Mouse (Mus musculus): Measurements from ENCODE around the gene Ddr2. TPM values are rescaled to one million over a fixed set of nuclear protein-coding genes. Genes with fewer than 3 reads are reported as not detected.

The Ddr2 gene
- polyA plus RNA-seq, 1 experiment = not detected

GRCm38 (mm10) chr1:170073768-170074167 lies 36.8 kb downstream of the Ddr2 start:
- no peak overlapping the region for H3K4me3 ChIP-seq (replicated peaks)
- TF ChIP-seq GATA1 (IDR thresholded peaks at IDR 0.05; ENCODE audit: low read length) (no peak), TAL1 (IDR thresholded peaks at IDR 0.05; ENCODE audit: low read length) (no peak)
- H3K9me3 ChIP-seq (ENCODE audit: control insufficient read depth, low read length) = no peaks in the 10 kb centered on the region
- no peaks in the 10 kb centered on the region for H3K4me1 ChIP-seq (ENCODE audit: control insufficient read depth)
- no peaks in the 10 kb centered on the region for H3K27me3 ChIP-seq (ENCODE audit: control insufficient read depth)
- no peaks in the 10 kb centered on the region for H3K36me3 ChIP-seq (ENCODE audit: control insufficient read depth)

GRCm38 (mm10) chr1:170069143-170069542 lies 41.4 kb downstream of the Ddr2 start:
- no peaks in the 10 kb centered on the region for H3K36me3 ChIP-seq (ENCODE audit: control insufficient read depth)

GRCm38 (mm10) chr1:170065931-170066330 lies 44.6 kb downstream of the Ddr2 start:
- no peak for TF ChIP-seq TAL1 (IDR thresholded peaks at IDR 0.05; ENCODE audit: low read length)
- TF ChIP-seq GATA1 (IDR thresholded peaks at IDR 0.05; ENCODE audit: low read length) = no peak
- Histone ChIP-seq H3K4me1 (ENCODE audit: control insufficient read depth) (no peaks in the 10 kb centered on the region), H3K27me3 (ENCODE audit: control insufficient read depth) (no peaks in the 10 kb centered on the region), H3K9me3 (ENCODE audit: control insufficient read depth, low read length) (no peaks in the 10 kb centered on the region), H3K4me3 (replicated peaks) (no peak overlapping the region), H3K36me3 (ENCODE audit: control insufficient read depth) (no peaks in the 10 kb centered on the region)

More at GRCm38 (mm10) chr1:170069143-170069542, 41.4 kb downstream of the Ddr2 start:
- Histone ChIP-seq H3K9me3 (ENCODE audit: control insufficient read depth, low read length) (no peaks in the 10 kb centered on the region), H3K4me1 (ENCODE audit: control insufficient read depth) (no peaks in the 10 kb centered on the region), H3K27me3 (ENCODE audit: control insufficient read depth) (no peaks in the 10 kb centered on the region), H3K4me3 (replicated peaks) (no peak overlapping the region)
- TF ChIP-seq GATA1 (IDR thresholded peaks at IDR 0.05; ENCODE audit: low read length) = no peak
- TF ChIP-seq TAL1 (IDR thresholded peaks at IDR 0.05; ENCODE audit: low read length) = no peak

- Histone ChIP-seq H3K27me3 (ENCODE audit: control insufficient read depth) (no peaks in the 10 kb centered on the region), H3K9me3 (ENCODE audit: control insufficient read depth, low read length) (no peaks in the 10 kb centered on the region), H3K36me3 (ENCODE audit: control insufficient read depth) (no peaks in the 10 kb centered on the region), H3K4me3 (replicated peaks) (no peak overlapping the region), H3K4me1 (ENCODE audit: control insufficient read depth) (peaks cover 5% of the 10 kb centered on the region)
- TF ChIP-seq TAL1 (IDR thresholded peaks at IDR 0.05; ENCODE audit: low read length) = no peak
These were observed 45.6 kb downstream of the Ddr2 start for GRCm38 (mm10) chr1:170065009-170065408.

GRCm38 (mm10) chr1:170064083-170064494 lies 46.5 kb downstream of the Ddr2 start:
- Histone ChIP-seq H3K36me3 (ENCODE audit: control insufficient read depth) (no peaks in the 10 kb centered on the region), H3K27me3 (ENCODE audit: control insufficient read depth) (no peaks in the 10 kb centered on the region), H3K4me1 (ENCODE audit: control insufficient read depth) (peaks cover 6% of the 10 kb centered on the region), H3K9me3 (ENCODE audit: control insufficient read depth, low read length) (no peaks in the 10 kb centered on the region), H3K4me3 (replicated peaks) (no peak overlapping the region)
- TF ChIP-seq TAL1 (IDR thresholded peaks at IDR 0.05; ENCODE audit: low read length) (no peak), GATA1 (IDR thresholded peaks at IDR 0.05; ENCODE audit: low read length) (no peak)

- H3K36me3 ChIP-seq (ENCODE audit: control insufficient read depth) = no peaks in the 10 kb centered on the region
- H3K9me3 ChIP-seq (ENCODE audit: control insufficient read depth, low read length) = no peaks in the 10 kb centered on the region
- TF ChIP-seq GATA1 (IDR thresholded peaks at IDR 0.05; ENCODE audit: low read length) (no peak), TAL1 (IDR thresholded peaks at IDR 0.05; ENCODE audit: low read length) (no peak)
- H3K4me3 ChIP-seq (replicated peaks) = no peak overlapping the region
- no peaks in the 10 kb centered on the region for H3K27me3 ChIP-seq (ENCODE audit: control insufficient read depth)
- H3K4me1 ChIP-seq (ENCODE audit: control insufficient read depth) = peaks cover 6% of the 10 kb centered on the region
These were observed 50.3 kb downstream of the Ddr2 start for GRCm38 (mm10) chr1:170060214-170060613.

GRCm38 (mm10) chr1:170059347-170059746 lies 51.2 kb downstream of the Ddr2 start:
- no peaks in the 10 kb centered on the region for H3K27me3 ChIP-seq (ENCODE audit: control insufficient read depth)
- TF ChIP-seq TAL1 (IDR thresholded peaks at IDR 0.05; ENCODE audit: low read length) (no peak), GATA1 (IDR thresholded peaks at IDR 0.05; ENCODE audit: low read length) (no peak)
- no peak overlapping the region for H3K4me3 ChIP-seq (replicated peaks)
- no peaks in the 10 kb centered on the region for H3K9me3 ChIP-seq (ENCODE audit: control insufficient read depth, low read length)
- H3K36me3 ChIP-seq (ENCODE audit: control insufficient read depth) = no peaks in the 10 kb centered on the region
- H3K4me1 ChIP-seq (ENCODE audit: control insufficient read depth) = peaks cover 6% of the 10 kb centered on the region

GRCm38 (mm10) chr1:170058051-170058450 lies 52.5 kb downstream of the Ddr2 start:
- Histone ChIP-seq H3K4me1 (ENCODE audit: control insufficient read depth) (peaks cover 6% of the 10 kb centered on the region), H3K36me3 (ENCODE audit: control insufficient read depth) (no peaks in the 10 kb centered on the region), H3K27me3 (ENCODE audit: control insufficient read depth) (no peaks in the 10 kb centered on the region), H3K9me3 (ENCODE audit: control insufficient read depth, low read length) (no peaks in the 10 kb centered on the region), H3K4me3 (replicated peaks) (no peak overlapping the region)
- TF ChIP-seq TAL1 (IDR thresholded peaks at IDR 0.05; ENCODE audit: low read length) (no peak), GATA1 (IDR thresholded peaks at IDR 0.05; ENCODE audit: low read length) (no peak)

- TF ChIP-seq TAL1 (IDR thresholded peaks at IDR 0.05; ENCODE audit: low read length) (no peak), GATA1 (IDR thresholded peaks at IDR 0.05; ENCODE audit: low read length) (no peak)
- H3K36me3 ChIP-seq (ENCODE audit: control insufficient read depth) = no peaks in the 10 kb centered on the region
- no peak overlapping the region for H3K4me3 ChIP-seq (replicated peaks)
- H3K9me3 ChIP-seq (ENCODE audit: control insufficient read depth, low read length) = no peaks in the 10 kb centered on the region
- peaks cover 6% of the 10 kb centered on the region for H3K4me1 ChIP-seq (ENCODE audit: control insufficient read depth)
- no peaks in the 10 kb centered on the region for H3K27me3 ChIP-seq (ENCODE audit: control insufficient read depth)
These were observed 53.0 kb downstream of the Ddr2 start for GRCm38 (mm10) chr1:170057607-170058006.

GRCm38 (mm10) chr1:170056921-170057320 lies 53.6 kb downstream of the Ddr2 start:
- H3K36me3 ChIP-seq (ENCODE audit: control insufficient read depth) = no peaks in the 10 kb centered on the region
- H3K9me3 ChIP-seq (ENCODE audit: control insufficient read depth, low read length) = no peaks in the 10 kb centered on the region
- no peak overlapping the region for H3K4me3 ChIP-seq (replicated peaks)
- H3K27me3 ChIP-seq (ENCODE audit: control insufficient read depth) = no peaks in the 10 kb centered on the region
- H3K4me1 ChIP-seq (ENCODE audit: control insufficient read depth) = peaks cover 6% of the 10 kb centered on the region
- no peak for TF ChIP-seq GATA1 (IDR thresholded peaks at IDR 0.05; ENCODE audit: low read length)
